Mouse (Mus musculus) Patski (cell line): ENCODE measurements around the gene Afg1l. TPM values are rescaled to one million over a fixed set of nuclear protein-coding genes. Genes with fewer than 3 reads are reported as not detected.

Experiments
- ATAC-seq: fragments of 100-300 bp; one replicate; pipeline ENCODE4 v1.8.0; 2021
- CTCF ChIA-PET: fragments of 350-600 bp; sonication (Branson Sonifier 250); formaldehyde crosslinking; loops from one replicate; lab custom pipeline; 2022; ENCODE audit warnings: inconsistent platforms; lab: Charles Lee
- POLR2A ChIA-PET: fragments of 350-600 bp; sonication (Branson Sonifier 250); formaldehyde crosslinking; loops from one replicate; lab custom pipeline; 2022; ENCODE audit warnings: antibody characterized with exemption, inconsistent platforms; lab: Charles Lee
- DNase-seq: peaks from one replicate; pipeline ENCODE4 v3.0.0-alpha.2; 2011; ENCODE audit warnings: low read depth, low spot score
- H3K27me3 ChIP-seq: fragments of 371-371 bp; one replicate; pipeline ENCODE4 v1.5.1; 2021
- CTCF ChIP-seq: fragments of 100-300 bp; IDR thresholded peaks from one replicate; pipeline ENCODE4 v1.5.1; 2021
- in situ Hi-C: fragments of 300-500 bp; cut with MboI; formaldehyde crosslinking; loops from 3 replicates; pipeline ENCODE4 v1.11.1; 2018; ENCODE audit warnings: low pct_unique_long_range_greater_than_20kb, mixed read lengths
- polyA plus RNA-seq: library from polyadenylated mRNA; unstranded; gene quantifications from one replicate; pipeline ENCODE4 v1.2.3, GENCODE M21; 2021

Afg1l gene
- polyA plus RNA-seq, 1 experiment from 2014 or later, result 26.9 TPM

GRCm38 (mm10) chr10:42338456-42338855 lies 139.9 kb downstream of the Afg1l start:
- ATAC-seq, result no peak
- POLR2A ChIA-PET, result no interaction called here
- no peak for TF ChIP-seq CTCF
- no peak for DNase-seq
- no peaks in the 10 kb centered on the region for H3K27me3 ChIP-seq
- CTCF ChIA-PET, result interaction anchor here (0.9 kb wide), 1 partner anchor 18 kb away, joined by 3 read pairs; no protein-coding TSS in a partner anchor
- in situ Hi-C loops, result no loop called here

GRCm38 (mm10) chr10:42327576-42327975 lies 150.8 kb downstream of the Afg1l start:
- POLR2A ChIA-PET, result interaction anchor here (1.6 kb wide), 1 partner anchor 19 kb away, joined by 3 read pairs; no protein-coding TSS in a partner anchor
- CTCF ChIA-PET, result no interaction called here

GRCm38 (mm10) chr10:42325305-42325704 lies 153.1 kb downstream of the Afg1l start:
- in situ Hi-C loops, result no loop called here
- TF ChIP-seq CTCF, result no peak
- ATAC-seq, result no peak
- no peaks in the 10 kb centered on the region for H3K27me3 ChIP-seq
- POLR2A ChIA-PET, result no interaction called here
- CTCF ChIA-PET, result no interaction called here
- DNase-seq, result no peak

More at GRCm38 (mm10) chr10:42327576-42327975, 150.8 kb downstream of the Afg1l start:
- H3K27me3 ChIP-seq, result no peaks in the 10 kb centered on the region
- no peak for ATAC-seq
- TF ChIP-seq CTCF, result peak; percentile 59
- DNase-seq, result no peak
- in situ Hi-C loops, result no loop called here

- ChIA-PET POLR2A (no interaction called here), CTCF (no interaction called here)
- H3K27me3 ChIP-seq, result no peaks in the 10 kb centered on the region
- DNase-seq (no peak), ATAC-seq (no peak)
- in situ Hi-C loops, result no loop called here
- TF ChIP-seq CTCF, result no peak
Observed at GRCm38 (mm10) chr10:42323978-42324377, 154.4 kb downstream of the Afg1l start.

- POLR2A ChIA-PET, result no interaction called here
- no peaks in the 10 kb centered on the region for H3K27me3 ChIP-seq
- in situ Hi-C loops, result loop anchor here (5.0 kb wide), 2 partner anchors 324 to 424 kb away; no protein-coding TSS in a partner anchor
- TF ChIP-seq CTCF, result no peak
- ATAC-seq (no peak), DNase-seq (no peak)
- CTCF ChIA-PET, result no interaction called here
Observed at GRCm38 (mm10) chr10:42313222-42313786, 165.1 kb downstream of the Afg1l start.

- no peak for DNase-seq
- in situ Hi-C loops, result loop anchor here (5.0 kb wide), 2 partner anchors 325 to 425 kb away; no protein-coding TSS in a partner anchor
- CTCF ChIA-PET, result no interaction called here
- H3K27me3 ChIP-seq, result no peaks in the 10 kb centered on the region
- no peak for TF ChIP-seq CTCF
- POLR2A ChIA-PET, result no interaction called here
- no peak for ATAC-seq
Observed at GRCm38 (mm10) chr10:42312557-42312956, 165.8 kb downstream of the Afg1l start.

- POLR2A ChIA-PET, result interaction anchor here (1.4 kb wide), 1 partner anchor 18 kb away, joined by 3 read pairs; no protein-coding TSS in a partner anchor
- in situ Hi-C loops, result no loop called here
- no peaks in the 10 kb centered on the region for H3K27me3 ChIP-seq
- DNase-seq (no peak), ATAC-seq (no peak)
- CTCF ChIA-PET, result interaction anchor here (2.3 kb wide), 1 partner anchor 426 kb away, joined by 6 read pairs; no protein-coding TSS in a partner anchor
- TF ChIP-seq CTCF, result no peak
Observed at GRCm38 (mm10) chr10:42308687-42308987, 169.7 kb downstream of the Afg1l start.

- in situ Hi-C loops, result no loop called here
- DNase-seq (no peak), ATAC-seq (no peak)
- TF ChIP-seq CTCF, result peak; percentile 75
- ChIA-PET POLR2A (interaction anchor here (1.4 kb wide), 1 partner anchor 19 kb away, joined by 3 read pairs; no protein-coding TSS in a partner anchor), CTCF (interaction anchor here (1.1 to 2.3 kb wide), 2 partner anchors 195 to 427 kb away, joined by 3 to 6 read pairs; no protein-coding TSS in a partner anchor)
- no peaks in the 10 kb centered on the region for H3K27me3 ChIP-seq
Observed at GRCm38 (mm10) chr10:42307980-42308686, 170.2 kb downstream of the Afg1l start.

- no peak for DNase-seq
- ATAC-seq, result no peak
- TF ChIP-seq CTCF, result no peak
- POLR2A ChIA-PET, result no interaction called here
- CTCF ChIA-PET, result interaction anchor here (1.2 to 2.3 kb wide), 2 partner anchors 332 to 428 kb away, joined by 3 to 6 read pairs; no protein-coding TSS in a partner anchor
- H3K27me3 ChIP-seq, result no peaks in the 10 kb centered on the region
- in situ Hi-C loops, result no loop called here
Observed at GRCm38 (mm10) chr10:42306422-42306821, 171.9 kb downstream of the Afg1l start.

GRCm38 (mm10) chr10:42300805-42301204 lies 177.6 kb downstream of the Afg1l start:
- in situ Hi-C loops, result no loop called here
- POLR2A ChIA-PET, result no interaction called here

GRCm38 (mm10) chr10:42299967-42300366 lies 178.4 kb downstream of the Afg1l start:
- DNase-seq (no peak), ATAC-seq (no peak)
- ChIA-PET POLR2A (no interaction called here), CTCF (no interaction called here)
- H3K27me3 ChIP-seq, result no peaks in the 10 kb centered on the region
- no peak for TF ChIP-seq CTCF
- in situ Hi-C loops, result loop anchor here (5.0 kb wide), 4 partner anchors 318 to 788 kb away; no protein-coding TSS in a partner anchor

More at GRCm38 (mm10) chr10:42300805-42301204, 177.6 kb downstream of the Afg1l start:
- CTCF ChIA-PET, result no interaction called here
- DNase-seq (no peak), ATAC-seq (no peak)
- no peaks in the 10 kb centered on the region for H3K27me3 ChIP-seq
- no peak for TF ChIP-seq CTCF
